Mouse (Mus musculus): ENCODE measurements around the gene 7420426K07Rik. TPM values are rescaled to one million over a fixed set of nuclear protein-coding genes. Genes with fewer than 3 reads are reported as not detected.

The 7420426K07Rik gene
- polyA plus RNA-seq, 1 experiment, result not detected

DNA sequence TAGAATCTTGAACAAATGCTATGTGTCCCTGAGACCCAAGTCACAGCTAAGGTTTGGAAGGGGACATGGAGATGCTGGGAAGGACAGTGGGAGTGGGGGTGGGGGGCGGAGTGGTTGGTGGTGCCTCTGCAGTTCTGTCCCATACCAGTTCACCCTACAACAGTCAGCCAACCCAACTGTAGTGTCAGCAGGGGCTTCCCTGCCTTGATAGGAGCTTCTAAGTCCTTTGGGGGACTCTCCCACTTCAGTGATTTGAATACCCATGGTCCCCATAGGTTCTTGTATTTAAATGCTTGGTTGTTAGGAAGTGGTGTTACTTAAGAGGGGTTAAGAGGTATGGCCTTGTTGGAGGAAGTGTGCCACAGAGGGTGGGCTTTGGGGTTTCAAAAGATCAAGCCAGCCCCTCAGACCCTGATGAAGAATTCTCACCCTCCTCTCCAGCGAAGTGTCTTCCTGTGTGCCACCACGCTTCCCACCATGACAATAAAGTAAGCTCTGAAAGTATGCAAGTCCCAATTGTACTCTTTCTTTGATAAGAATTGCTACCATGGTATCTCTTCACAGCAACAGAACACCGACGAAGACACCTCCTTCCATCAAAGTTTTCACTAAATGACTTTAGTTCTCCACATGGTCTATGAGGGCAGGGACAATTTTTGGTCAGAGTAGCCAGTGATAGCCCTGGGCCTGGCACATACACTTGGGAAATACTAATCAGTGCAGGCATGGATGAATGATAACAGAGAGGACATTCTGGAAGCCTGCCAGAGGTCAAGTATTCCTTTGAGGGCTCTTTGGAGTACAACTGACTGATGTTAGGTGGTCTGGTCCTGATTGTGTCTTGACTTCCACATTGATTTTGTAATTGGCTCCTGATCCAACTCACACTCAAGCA, 18.0 kb downstream of the 7420426K07Rik start:
- H3K4me3 ChIP-seq (ENCODE audit: low read depth, low read length), result no peak overlapping the region
- H3K27me3 ChIP-seq (ENCODE audit: control insufficient read depth, insufficient read depth, low read length, poor library complexity, severe bottlenecking), result no peaks in the 10 kb centered on the region
- H3K9ac ChIP-seq (ENCODE audit: low read depth, poor library complexity, severe bottlenecking), result no peak overlapping the region
- no peaks in the 10 kb centered on the region; the same call in 1 of the 2 replicates for H3K9me3 ChIP-seq (replicated peaks; ENCODE audit: control insufficient read depth, insufficient read depth, low read length, poor library complexity, severe bottlenecking)
- TF ChIP-seq POLR2A (IDR thresholded peaks at IDR 0.05; ENCODE audit: insufficient read depth, low read length) (no peak), EP300 (IDR thresholded peaks at IDR 0.05; ENCODE audit: insufficient read depth, low read depth, low read length) (no peak), CTCF (IDR thresholded peaks at IDR 0.05; ENCODE audit: low read depth, low read length) (no peak)
- H3K27ac ChIP-seq (ENCODE audit: insufficient read depth, low read length), result no peak overlapping the region
- no peaks in the 10 kb centered on the region for H3K36me3 ChIP-seq (ENCODE audit: control insufficient read depth, insufficient read depth, low read length, poor library complexity, severe bottlenecking)
- H3K4me1 ChIP-seq (ENCODE audit: control insufficient read depth, insufficient read depth, low read length), result no peaks in the 10 kb centered on the region

DNA sequence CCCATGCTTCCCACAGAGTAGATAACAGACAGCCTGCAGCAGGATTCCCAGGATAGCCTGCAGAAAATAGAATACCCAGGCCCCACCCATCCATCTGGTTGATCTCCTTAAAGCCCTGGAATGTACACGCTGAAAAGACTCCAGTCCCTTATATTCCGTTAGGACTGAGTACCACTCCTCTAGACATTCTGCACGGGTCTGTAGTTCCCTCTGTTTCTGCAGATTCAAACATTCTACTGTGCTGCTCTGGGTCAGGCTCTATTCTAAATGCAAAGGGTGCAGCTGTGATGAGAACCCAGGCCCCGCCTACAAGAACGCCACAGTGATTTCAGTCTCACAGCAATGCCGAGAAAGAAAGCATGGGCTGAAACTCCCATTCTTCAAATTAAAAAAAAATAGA, 20.2 kb downstream of the 7420426K07Rik start:
- H3K27ac ChIP-seq (ENCODE audit: insufficient read depth, low read length), result no peak overlapping the region
- no peaks in the 10 kb centered on the region for H3K36me3 ChIP-seq (ENCODE audit: control insufficient read depth, insufficient read depth, low read length, poor library complexity, severe bottlenecking)
- H3K9ac ChIP-seq (ENCODE audit: low read depth, poor library complexity, severe bottlenecking), result no peak overlapping the region
- H3K4me1 ChIP-seq (ENCODE audit: control insufficient read depth, insufficient read depth, low read length), result no peaks in the 10 kb centered on the region
- TF ChIP-seq POLR2A (IDR thresholded peaks at IDR 0.05; ENCODE audit: insufficient read depth, low read length), result no peak
- TF ChIP-seq CTCF (IDR thresholded peaks at IDR 0.05; ENCODE audit: low read depth, low read length), result no peak
- TF ChIP-seq EP300 (IDR thresholded peaks at IDR 0.05; ENCODE audit: insufficient read depth, low read depth, low read length), result no peak
- no peaks in the 10 kb centered on the region for H3K27me3 ChIP-seq (ENCODE audit: control insufficient read depth, insufficient read depth, low read length, poor library complexity, severe bottlenecking)
- no peaks in the 10 kb centered on the region for H3K9me3 ChIP-seq (replicated peaks; ENCODE audit: control insufficient read depth, insufficient read depth, low read length, poor library complexity, severe bottlenecking)
- no peak overlapping the region for H3K4me3 ChIP-seq (ENCODE audit: low read depth, low read length)

DNA sequence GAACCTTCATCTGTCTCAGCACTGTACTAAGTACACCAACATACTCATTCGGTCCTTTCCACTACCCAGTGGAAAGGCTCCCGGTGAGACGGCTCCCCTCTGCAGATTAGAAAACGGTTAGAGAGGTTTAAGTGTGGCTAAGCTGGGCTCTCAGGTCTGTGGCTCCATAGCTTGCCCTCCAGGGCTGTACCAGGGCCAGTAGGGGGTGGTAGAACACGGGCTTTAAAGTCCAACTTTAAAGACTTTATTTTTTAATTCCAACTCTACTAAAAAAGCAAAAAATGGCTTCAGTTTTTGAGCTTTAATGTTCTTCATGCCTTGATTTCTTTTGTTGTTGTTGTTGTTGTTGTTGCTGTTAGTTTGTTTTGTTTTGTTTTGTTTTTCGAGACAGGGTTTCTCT, 21.3 kb downstream of the 7420426K07Rik start:
- Histone ChIP-seq H3K9ac (ENCODE audit: low read depth, poor library complexity, severe bottlenecking) (no peak overlapping the region), H3K9me3 (replicated peaks; ENCODE audit: control insufficient read depth, insufficient read depth, low read length, poor library complexity, severe bottlenecking) (no peaks in the 10 kb centered on the region), H3K4me1 (ENCODE audit: control insufficient read depth, insufficient read depth, low read length) (no peaks in the 10 kb centered on the region), H3K27ac (ENCODE audit: insufficient read depth, low read length) (no peak overlapping the region), H3K36me3 (ENCODE audit: control insufficient read depth, insufficient read depth, low read length, poor library complexity, severe bottlenecking) (no peaks in the 10 kb centered on the region), H3K27me3 (ENCODE audit: control insufficient read depth, insufficient read depth, low read length, poor library complexity, severe bottlenecking) (no peaks in the 10 kb centered on the region), H3K4me3 (ENCODE audit: low read depth, low read length) (no peak overlapping the region)
- TF ChIP-seq EP300 (IDR thresholded peaks at IDR 0.05; ENCODE audit: insufficient read depth, low read depth, low read length), result no peak
- TF ChIP-seq POLR2A (IDR thresholded peaks at IDR 0.05; ENCODE audit: insufficient read depth, low read length), result no peak

DNA sequence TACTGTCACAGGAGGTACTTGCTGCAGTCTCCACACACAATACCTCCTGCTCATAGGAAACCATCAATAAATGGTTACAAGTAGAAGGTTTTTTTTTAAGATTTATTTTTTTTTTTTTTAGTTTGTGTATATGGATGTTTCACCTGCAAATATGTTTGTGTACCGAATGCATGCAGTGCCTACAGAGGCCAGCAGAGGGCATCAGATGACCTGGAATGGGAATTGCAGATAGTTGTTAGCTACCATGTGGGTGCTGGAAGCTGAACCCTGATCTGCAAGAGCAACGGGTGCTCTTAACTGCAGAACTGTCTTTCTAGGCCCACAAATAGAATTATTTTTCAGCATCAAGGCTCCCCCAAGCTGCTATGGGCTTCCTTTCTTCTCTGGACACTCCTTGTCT, 26.6 kb downstream of the 7420426K07Rik start:
- H3K27ac ChIP-seq (ENCODE audit: insufficient read depth, low read length), result no peak overlapping the region
- H3K36me3 ChIP-seq (ENCODE audit: control insufficient read depth, insufficient read depth, low read length, poor library complexity, severe bottlenecking), result no peaks in the 10 kb centered on the region
- no peak overlapping the region for H3K4me3 ChIP-seq (ENCODE audit: low read depth, low read length)
- H3K27me3 ChIP-seq (ENCODE audit: control insufficient read depth, insufficient read depth, low read length, poor library complexity, severe bottlenecking), result no peaks in the 10 kb centered on the region
- H3K4me1 ChIP-seq (ENCODE audit: control insufficient read depth, insufficient read depth, low read length), result no peaks in the 10 kb centered on the region
- TF ChIP-seq CTCF (IDR thresholded peaks at IDR 0.05; ENCODE audit: low read depth, low read length), result peak; percentile 55
- TF ChIP-seq EP300 (IDR thresholded peaks at IDR 0.05; ENCODE audit: insufficient read depth, low read depth, low read length), result no peak
- H3K9ac ChIP-seq (ENCODE audit: low read depth, poor library complexity, severe bottlenecking), result no peak overlapping the region
- H3K9me3 ChIP-seq (replicated peaks; ENCODE audit: control insufficient read depth, insufficient read depth, low read length, poor library complexity, severe bottlenecking), result no peaks in the 10 kb centered on the region

DNA sequence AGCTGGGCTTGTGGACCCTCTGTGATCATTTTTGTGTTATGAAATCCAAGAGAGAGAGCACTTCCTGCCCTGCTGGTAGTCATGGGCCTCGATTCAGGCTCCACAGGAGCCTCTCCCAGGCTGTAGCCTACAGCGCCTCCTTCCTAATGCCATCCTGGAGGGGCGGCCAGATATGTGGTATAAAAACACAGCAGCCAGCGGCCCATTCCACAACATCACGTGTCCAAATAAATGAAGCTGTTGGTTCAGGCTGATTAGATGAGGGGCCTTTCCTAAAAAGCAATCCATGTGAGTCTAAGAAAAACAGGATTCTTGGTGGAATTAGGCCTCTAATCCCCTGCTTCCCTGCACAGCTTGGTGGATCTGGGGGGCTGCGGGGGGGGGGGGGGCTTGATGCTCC, 30.0 kb downstream of the 7420426K07Rik start:
- no peak overlapping the region for H3K27ac ChIP-seq (ENCODE audit: insufficient read depth, low read length)
- no peak overlapping the region for H3K4me3 ChIP-seq (ENCODE audit: low read depth, low read length)

DNA sequence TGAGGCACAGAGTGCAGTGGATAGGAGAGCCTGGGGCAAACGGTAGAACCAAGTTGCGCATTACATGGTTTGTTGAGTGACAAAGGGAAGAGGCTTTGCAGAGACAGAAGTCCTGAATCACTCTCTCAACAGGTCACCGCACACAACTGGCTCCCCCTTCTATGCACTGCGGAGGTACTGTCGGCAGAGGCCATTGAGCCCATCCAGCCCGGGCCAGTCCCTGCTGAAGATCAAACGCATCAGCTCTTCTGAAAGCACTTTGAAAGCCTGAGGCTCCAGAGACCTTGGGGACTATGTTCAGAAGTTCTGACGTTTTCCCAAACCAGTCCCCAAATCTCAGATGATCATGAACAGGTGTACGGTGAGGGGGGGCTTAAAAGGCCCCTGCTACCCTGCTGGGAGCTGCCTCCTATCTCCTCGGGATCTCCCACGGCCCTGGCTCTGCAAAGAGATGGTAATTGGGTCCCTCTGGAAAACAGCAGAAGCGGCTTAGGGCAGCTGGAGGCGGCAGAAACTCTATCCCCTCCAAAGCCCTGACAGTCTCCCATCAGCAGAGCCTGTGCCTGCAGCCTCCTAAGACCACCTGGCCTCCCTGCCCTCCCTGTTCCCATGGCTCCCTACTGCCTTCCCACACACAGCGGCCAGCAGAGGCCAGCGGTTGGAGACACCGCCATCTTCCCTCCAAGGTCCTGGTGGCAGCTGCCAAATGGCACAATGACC, 32.4 kb downstream of the 7420426K07Rik start:
- Histone ChIP-seq H3K9ac (ENCODE audit: low read depth, poor library complexity, severe bottlenecking) (no peak overlapping the region), H3K4me1 (ENCODE audit: control insufficient read depth, insufficient read depth, low read length) (no peaks in the 10 kb centered on the region), H3K27me3 (ENCODE audit: control insufficient read depth, insufficient read depth, low read length, poor library complexity, severe bottlenecking) (no peaks in the 10 kb centered on the region), H3K9me3 (replicated peaks; ENCODE audit: control insufficient read depth, insufficient read depth, low read length, poor library complexity, severe bottlenecking) (no peaks in the 10 kb centered on the region), H3K4me3 (ENCODE audit: low read depth, low read length) (no peak overlapping the region), H3K27ac (ENCODE audit: insufficient read depth, low read length) (no peak overlapping the region), H3K36me3 (ENCODE audit: control insufficient read depth, insufficient read depth, low read length, poor library complexity, severe bottlenecking) (no peaks in the 10 kb centered on the region)
- no peak for TF ChIP-seq CTCF (IDR thresholded peaks at IDR 0.05; ENCODE audit: low read depth, low read length)
- TF ChIP-seq POLR2A (IDR thresholded peaks at IDR 0.05; ENCODE audit: insufficient read depth, low read length), result no peak
- TF ChIP-seq EP300 (IDR thresholded peaks at IDR 0.05; ENCODE audit: insufficient read depth, low read depth, low read length), result no peak

More for the DNA sequence above, 30.0 kb downstream of the 7420426K07Rik start:
- H3K27me3 ChIP-seq (ENCODE audit: control insufficient read depth, insufficient read depth, low read length, poor library complexity, severe bottlenecking), result no peaks in the 10 kb centered on the region
- H3K9me3 ChIP-seq (replicated peaks; ENCODE audit: control insufficient read depth, insufficient read depth, low read length, poor library complexity, severe bottlenecking), result no peaks in the 10 kb centered on the region
- H3K4me1 ChIP-seq (ENCODE audit: control insufficient read depth, insufficient read depth, low read length), result no peaks in the 10 kb centered on the region
- H3K36me3 ChIP-seq (ENCODE audit: control insufficient read depth, insufficient read depth, low read length, poor library complexity, severe bottlenecking), result no peaks in the 10 kb centered on the region
- no peak overlapping the region for H3K9ac ChIP-seq (ENCODE audit: low read depth, poor library complexity, severe bottlenecking)
- no peak for TF ChIP-seq EP300 (IDR thresholded peaks at IDR 0.05; ENCODE audit: insufficient read depth, low read depth, low read length)
- no peak for TF ChIP-seq CTCF (IDR thresholded peaks at IDR 0.05; ENCODE audit: low read depth, low read length)
- no peak for TF ChIP-seq POLR2A (IDR thresholded peaks at IDR 0.05; ENCODE audit: insufficient read depth, low read length)
